Mouse (Mus musculus): ENCODE measurements at regions not wholly inside any gene's neighbourhood (a gene's known extent, or its start where the extent isn't known, plus 50 kb on each side); places are given as distances from the start of the nearest gene placed in this dataset.

GRCm38 (mm10) chr2:170294657-170295056 lies 133.0 kb downstream of the Bcas1 start:
- Histone ChIP-seq H3K36me3 (ENCODE audit: control insufficient read depth, insufficient read depth, low read length) (no peaks in the 10 kb centered on the region), H3K9ac (ENCODE audit: low read length) (no peak overlapping the region), H3K9me3 (ENCODE audit: control insufficient read depth, low read length) (no peaks in the 10 kb centered on the region), H3K27me3 (ENCODE audit: control insufficient read depth, insufficient read depth, low read length) (no peaks in the 10 kb centered on the region), H3K4me3 (ENCODE audit: low read depth, low read length) (no peak overlapping the region), H3K4me2 (ENCODE audit: low read depth, low read length, severe bottlenecking) (no peak overlapping the region), H3K27ac (ENCODE audit: low read depth, low read length) (no peak overlapping the region), H3K4me1 (replicated peaks; ENCODE audit: control insufficient read depth, insufficient read depth, low read length) (no peaks in the 10 kb centered on the region)
- WGBS, result 88% methylated on average over 12 of the region's 12 CpGs
- DNase-seq (ENCODE audit: low spot score) (no peak), ATAC-seq (replicated peaks; ENCODE audit: low FRiP score) (no peak)

DNA sequence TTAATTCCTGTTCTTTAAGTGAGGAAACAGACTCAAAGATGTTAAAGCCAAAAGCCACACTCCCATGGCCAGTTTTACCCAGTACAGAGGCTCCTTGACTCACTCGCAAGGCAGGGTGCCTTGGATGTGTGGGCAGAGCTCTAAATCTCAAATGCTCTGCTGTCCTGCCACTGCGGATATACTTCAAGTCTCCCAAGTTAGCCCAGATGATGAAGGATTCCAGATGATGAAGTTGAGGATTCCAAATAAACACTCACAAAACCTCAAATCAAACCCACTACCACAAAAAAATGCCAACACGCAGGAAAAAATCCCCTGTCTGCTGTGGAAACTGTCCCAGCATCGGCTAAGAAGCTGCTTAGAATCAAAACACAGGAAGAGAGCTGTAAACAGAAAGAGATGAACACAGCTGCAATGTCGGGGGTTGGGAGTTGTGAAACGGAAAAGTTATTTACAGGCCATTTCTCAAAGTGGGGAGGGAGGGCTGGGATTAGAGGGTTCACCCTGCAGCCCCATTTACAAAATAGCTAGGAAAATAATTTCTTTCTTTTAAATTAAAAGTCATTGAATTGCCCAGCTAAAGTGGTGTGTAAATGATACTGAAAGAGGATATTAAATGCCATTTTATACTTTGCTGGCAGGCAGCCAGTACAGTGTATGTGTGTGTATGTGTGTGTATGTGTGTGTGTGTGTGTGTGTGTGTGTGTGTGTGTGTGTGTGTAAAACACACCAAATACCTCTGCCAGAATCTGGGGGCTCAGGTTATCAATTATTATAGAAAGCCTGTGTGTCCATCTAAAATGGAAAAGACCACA lies 135.6 kb downstream of the Bcas1 start:
- ATAC-seq (replicated peaks; ENCODE audit: low FRiP score) (no peak), DNase-seq (ENCODE audit: low spot score) (no peak)
- H3K4me2 ChIP-seq (ENCODE audit: low read depth, low read length, severe bottlenecking), result no peak overlapping the region
- no peaks in the 10 kb centered on the region for H3K27me3 ChIP-seq (ENCODE audit: control insufficient read depth, insufficient read depth, low read length)
- no peak overlapping the region for H3K4me3 ChIP-seq (ENCODE audit: low read depth, low read length)
- H3K4me1 ChIP-seq (replicated peaks; ENCODE audit: control insufficient read depth, insufficient read depth, low read length), result peaks cover 6% of the 10 kb centered on the region; the same call in 1 of the 2 replicates
- H3K27ac ChIP-seq (ENCODE audit: low read depth, low read length), result no peak overlapping the region
- no peak overlapping the region for H3K9ac ChIP-seq (ENCODE audit: low read length)
- H3K9me3 ChIP-seq (ENCODE audit: control insufficient read depth, low read length), result no peaks in the 10 kb centered on the region
- no peaks in the 10 kb centered on the region for H3K36me3 ChIP-seq (ENCODE audit: control insufficient read depth, insufficient read depth, low read length)
- 51% methylated on average over 6 of the region's 6 CpGs for WGBS

DNA sequence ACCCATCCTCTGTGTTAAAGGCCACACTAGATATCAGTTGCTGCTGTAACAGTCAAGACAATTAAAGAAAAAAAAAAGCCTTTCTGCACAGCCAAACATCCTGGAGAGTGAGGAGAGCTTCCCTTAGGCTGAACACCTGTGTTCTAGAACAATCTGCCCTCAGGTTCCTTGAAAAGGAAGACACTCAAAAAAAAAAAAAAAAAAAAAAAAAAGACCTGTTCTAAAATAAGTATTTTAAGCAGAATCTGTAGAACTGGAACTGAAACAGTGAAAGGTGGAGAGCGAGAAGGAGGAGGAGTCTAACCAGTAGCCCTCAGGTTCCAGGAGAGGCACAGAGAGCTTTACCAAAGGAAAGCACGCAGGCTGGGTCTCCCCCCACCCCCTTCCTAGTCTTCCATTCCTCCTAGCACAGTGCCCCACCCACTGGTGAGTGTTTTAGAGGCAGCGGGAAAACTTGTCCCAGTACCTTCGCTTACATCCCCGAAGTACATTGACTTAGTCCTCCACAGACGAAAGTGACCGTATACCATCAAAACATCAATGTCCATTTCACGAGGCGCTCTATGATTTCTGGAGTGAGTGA lies 138.2 kb downstream of the Bcas1 start:
- no peak for ATAC-seq (replicated peaks; ENCODE audit: low FRiP score)
- Histone ChIP-seq H3K9ac (ENCODE audit: low read length) (no peak overlapping the region), H3K4me1 (replicated peaks; ENCODE audit: control insufficient read depth, insufficient read depth, low read length) (peaks cover 11% of the 10 kb centered on the region; the same call in 1 of the 2 replicates), H3K36me3 (ENCODE audit: control insufficient read depth, insufficient read depth, low read length) (no peaks in the 10 kb centered on the region), H3K27me3 (ENCODE audit: control insufficient read depth, insufficient read depth, low read length) (no peaks in the 10 kb centered on the region), H3K4me3 (ENCODE audit: low read depth, low read length) (no peak overlapping the region), H3K4me2 (ENCODE audit: low read depth, low read length, severe bottlenecking) (no peak overlapping the region), H3K27ac (ENCODE audit: low read depth, low read length) (no peak overlapping the region), H3K9me3 (ENCODE audit: control insufficient read depth, low read length) (no peaks in the 10 kb centered on the region)
- no peak for DNase-seq (ENCODE audit: low spot score)
- WGBS, result 82% methylated on average over 9 of the region's 9 CpGs

DNA sequence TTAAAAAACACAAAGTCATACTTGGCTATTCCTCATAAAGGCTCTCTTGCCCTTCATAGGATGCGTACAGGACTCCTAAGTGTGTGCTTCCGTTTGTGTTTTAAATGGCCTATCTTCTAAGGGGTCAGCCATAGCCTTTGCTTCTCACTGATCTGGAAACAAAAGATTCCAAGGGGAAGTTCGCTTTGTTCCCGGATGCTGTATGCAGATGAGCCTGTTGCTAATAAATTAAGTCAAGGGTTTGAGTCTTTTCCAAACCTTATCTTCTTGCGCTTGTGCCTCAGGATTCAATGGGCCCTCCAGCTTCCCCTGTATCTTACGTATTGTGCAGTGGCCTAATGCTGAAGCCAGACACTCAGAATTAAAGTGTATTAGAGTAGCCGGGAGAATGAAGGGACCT lies 138.9 kb downstream of the Bcas1 start:
- H3K4me2 ChIP-seq (ENCODE audit: low read depth, low read length, severe bottlenecking), result no peak overlapping the region

DNA sequence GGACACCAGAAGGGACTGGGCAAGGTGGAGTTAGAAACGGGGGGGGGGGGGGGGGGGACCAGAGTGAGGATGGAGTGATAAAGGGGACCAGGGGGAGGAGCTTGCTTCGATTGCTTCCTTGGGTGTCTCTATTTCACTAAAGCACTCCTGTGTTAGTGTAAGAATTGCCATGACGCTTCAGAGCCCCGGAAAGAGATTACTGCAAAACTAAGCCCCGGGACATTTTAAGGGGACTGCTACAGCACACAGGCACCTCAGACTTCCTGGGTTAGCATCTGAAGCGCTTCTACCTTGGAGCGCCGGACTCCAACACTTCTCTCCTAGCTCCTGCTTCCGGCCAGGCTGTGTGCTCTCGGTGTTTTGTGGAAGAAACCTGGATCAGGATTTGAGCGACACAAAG lies 139.4 kb downstream of the Bcas1 start:
- 4% methylated on average over 11 of the region's 11 CpGs for WGBS
- peaks cover 11% of the 10 kb centered on the region; the same call in 1 of the 2 replicates for H3K4me1 ChIP-seq (replicated peaks; ENCODE audit: control insufficient read depth, insufficient read depth, low read length)
- DNase-seq (ENCODE audit: low spot score), result no peak
- peak overlapping the region; percentile 12; the same call in 1 of the 2 replicates for H3K9ac ChIP-seq (ENCODE audit: low read length)
- H3K27ac ChIP-seq (ENCODE audit: low read depth, low read length), result peak overlapping the region; percentile 25; the same call in 1 of the 2 replicates
- H3K36me3 ChIP-seq (ENCODE audit: control insufficient read depth, insufficient read depth, low read length), result no peaks in the 10 kb centered on the region
- peak overlapping the region; percentile 47 for H3K4me2 ChIP-seq (ENCODE audit: low read depth, low read length, severe bottlenecking)
- 0 out of 2 replicates have a peak, but pooled peaks have one; percentile 15 for ATAC-seq (replicated peaks; ENCODE audit: low FRiP score)
- H3K9me3 ChIP-seq (ENCODE audit: control insufficient read depth, low read length), result no peaks in the 10 kb centered on the region
- H3K27me3 ChIP-seq (ENCODE audit: control insufficient read depth, insufficient read depth, low read length), result no peaks in the 10 kb centered on the region
- H3K4me3 ChIP-seq (ENCODE audit: low read depth, low read length), result peak overlapping the region; percentile 32; the same call in 1 of the 2 replicates

More for the DNA sequence above, 138.9 kb downstream of the Bcas1 start:
- 53% methylated on average over 7 of the region's 7 CpGs for WGBS
- no peak for DNase-seq (ENCODE audit: low spot score)
- Histone ChIP-seq H3K9ac (ENCODE audit: low read length) (no peak overlapping the region), H3K4me1 (replicated peaks; ENCODE audit: control insufficient read depth, insufficient read depth, low read length) (peaks cover 11% of the 10 kb centered on the region; the same call in 1 of the 2 replicates), H3K9me3 (ENCODE audit: control insufficient read depth, low read length) (no peaks in the 10 kb centered on the region), H3K27ac (ENCODE audit: low read depth, low read length) (no peak overlapping the region), H3K27me3 (ENCODE audit: control insufficient read depth, insufficient read depth, low read length) (no peaks in the 10 kb centered on the region), H3K36me3 (ENCODE audit: control insufficient read depth, insufficient read depth, low read length) (no peaks in the 10 kb centered on the region), H3K4me3 (ENCODE audit: low read depth, low read length) (no peak overlapping the region)
- no peak for ATAC-seq (replicated peaks; ENCODE audit: low FRiP score)

DNA sequence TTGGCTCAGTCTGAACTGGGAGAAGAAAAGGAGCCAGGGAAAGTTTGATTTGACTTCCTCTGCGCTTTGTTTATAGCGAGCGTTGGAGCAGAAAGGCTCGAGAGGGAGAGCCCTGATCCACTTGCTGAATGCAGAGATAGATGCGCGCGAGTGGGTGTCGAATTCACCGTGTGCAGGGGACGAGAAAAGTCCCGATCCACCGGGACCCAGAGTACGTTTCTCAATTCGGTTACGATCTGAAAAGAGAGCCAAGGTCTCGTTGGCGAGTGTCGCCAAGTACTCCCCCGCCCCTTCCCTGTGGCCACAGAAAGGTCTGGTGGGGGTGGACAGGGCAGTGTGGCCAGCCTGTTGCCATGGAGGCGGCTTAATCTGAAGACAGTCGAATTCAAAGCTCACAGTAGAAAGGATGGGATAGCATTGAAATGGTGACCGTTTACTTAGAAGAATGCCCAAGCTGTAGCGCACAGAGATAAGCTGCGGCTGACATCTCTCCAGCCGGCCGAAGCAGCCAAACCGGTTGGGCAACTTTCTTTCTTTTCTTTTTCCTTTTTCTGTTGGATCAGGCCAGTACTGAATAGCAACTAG lies 139.5 kb upstream of the Zfp217 start:
- ATAC-seq (replicated peaks; ENCODE audit: low FRiP score) (peak; percentile 84), DNase-seq (ENCODE audit: low spot score) (peak; percentile 73)
- Histone ChIP-seq H3K4me3 (ENCODE audit: low read depth, low read length) (peak overlapping the region; percentile 32), H3K27ac (ENCODE audit: low read depth, low read length) (peak overlapping the region; percentile 77), H3K4me1 (replicated peaks; ENCODE audit: control insufficient read depth, insufficient read depth, low read length) (peaks cover 11% of the 10 kb centered on the region; the same call in 1 of the 2 replicates), H3K27me3 (ENCODE audit: control insufficient read depth, insufficient read depth, low read length) (no peaks in the 10 kb centered on the region), H3K4me2 (ENCODE audit: low read depth, low read length, severe bottlenecking) (peak overlapping the region; percentile 83), H3K9me3 (ENCODE audit: control insufficient read depth, low read length) (no peaks in the 10 kb centered on the region), H3K36me3 (ENCODE audit: control insufficient read depth, insufficient read depth, low read length) (no peaks in the 10 kb centered on the region), H3K9ac (ENCODE audit: low read length) (peak overlapping the region; percentile 65)
- WGBS, result under 1% methylated on average over 27 of the region's 27 CpGs

- Histone ChIP-seq H3K27ac (ENCODE audit: low read depth, low read length) (peak overlapping the region; percentile 77; the same call in 1 of the 2 replicates), H3K9ac (ENCODE audit: low read length) (peak overlapping the region; percentile 65; the same call in 1 of the 2 replicates), H3K4me2 (ENCODE audit: low read depth, low read length, severe bottlenecking) (peak overlapping the region; percentile 83), H3K4me1 (replicated peaks; ENCODE audit: control insufficient read depth, insufficient read depth, low read length) (peaks cover 11% of the 10 kb centered on the region; the same call in 1 of the 2 replicates), H3K9me3 (ENCODE audit: control insufficient read depth, low read length) (no peaks in the 10 kb centered on the region), H3K27me3 (ENCODE audit: control insufficient read depth, insufficient read depth, low read length) (no peaks in the 10 kb centered on the region), H3K36me3 (ENCODE audit: control insufficient read depth, insufficient read depth, low read length) (no peaks in the 10 kb centered on the region), H3K4me3 (ENCODE audit: low read depth, low read length) (peak overlapping the region; percentile 32)
- ATAC-seq (replicated peaks; ENCODE audit: low FRiP score) (no peak), DNase-seq (ENCODE audit: low spot score) (no peak)
- WGBS, result 2% methylated on average over 8 of the region's 8 CpGs
Observed at GRCm38 (mm10) chr2:170286773-170287172, 138.9 kb upstream of the Zfp217 start.

DNA sequence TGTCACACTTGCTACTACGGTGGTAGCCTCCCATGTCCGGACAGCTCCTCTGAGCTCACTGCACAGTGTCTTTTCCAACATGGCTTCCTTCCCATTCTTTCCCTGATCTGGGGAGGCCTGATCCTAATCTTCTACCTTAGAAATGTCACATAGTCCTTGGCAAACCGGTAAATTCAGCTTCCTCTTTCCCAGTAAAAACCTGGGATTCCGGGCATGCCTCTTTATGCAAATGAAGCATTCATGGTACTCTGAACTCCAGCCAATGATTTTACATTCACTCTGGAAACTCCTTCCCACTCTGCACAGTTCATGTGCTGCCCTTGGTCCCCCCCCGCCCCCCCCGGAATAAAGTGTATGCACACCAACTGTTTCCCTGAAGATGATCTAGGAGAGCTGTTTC lies 134.6 kb upstream of the Zfp217 start:
- H3K9me3 ChIP-seq (ENCODE audit: control insufficient read depth, low read length), result no peaks in the 10 kb centered on the region
- no peak overlapping the region for H3K9ac ChIP-seq (ENCODE audit: low read length)
- DNase-seq (ENCODE audit: low spot score) (no peak), ATAC-seq (replicated peaks; ENCODE audit: low FRiP score) (no peak)
- no peak overlapping the region for H3K4me3 ChIP-seq (ENCODE audit: low read depth, low read length)
- H3K4me1 ChIP-seq (replicated peaks; ENCODE audit: control insufficient read depth, insufficient read depth, low read length), result peaks cover 8% of the 10 kb centered on the region; the same call in 1 of the 2 replicates
- H3K27me3 ChIP-seq (ENCODE audit: control insufficient read depth, insufficient read depth, low read length), result no peaks in the 10 kb centered on the region
- 74% methylated on average over 6 of the region's 6 CpGs for WGBS
- no peak overlapping the region for H3K4me2 ChIP-seq (ENCODE audit: low read depth, low read length, severe bottlenecking)
- H3K36me3 ChIP-seq (ENCODE audit: control insufficient read depth, insufficient read depth, low read length), result no peaks in the 10 kb centered on the region
- H3K27ac ChIP-seq (ENCODE audit: low read depth, low read length), result no peak overlapping the region
